Mouse (Mus musculus) hindbrain, embryonic 14.5 days (tissue): ENCODE data around the gene Sin3b. TPM values are rescaled to one million over a fixed set of nuclear protein-coding genes. Genes with fewer than 3 reads are reported as not detected.

Experiments
- microRNA-seq: library from miRNA; unstranded; fragments of <30 nt; microRNA quantifications from one replicate; pipeline ENCODE4, GENCODE M21; 2016
- polyA plus RNA-seq: library from polyadenylated mRNA; unstranded; fragments of >200 nt; fragmentation: Nextera tagmentation; extraction: Ambion mirVana; gene quantifications from 2 replicates; pipeline ENCODE4 v1.2.1, GENCODE M21; 2014

Sin3b gene
- polyA plus RNA-seq, 1 experiment from 2014 or later: 185 TPM

Small RNA genes lying within 50 kb of the gene (microRNA-seq; reads per million reads assigned to microRNA genes)
- not detected for gene Gm26237

Other genes starting within 250 kb of the Sin3b start
- 47.2 and 52.3 TPM in 2 replicates for gene Cherp, start 248.1 kb upstream of the Sin3b start, polyA plus RNA-seq
- 11.0 and 12.8 TPM in 2 replicates for gene Slc35e1, start 230.7 kb upstream of the Sin3b start, polyA plus RNA-seq
- 13.4 and 15.8 TPM in 2 replicates for gene Med26, start 175.0 kb upstream of the Sin3b start, polyA plus RNA-seq
- gene Smim7, start 152.2 kb upstream of the Sin3b start, polyA plus RNA-seq: 131 and 140 TPM in 2 replicates
- gene Tmem38a, start 151.2 kb upstream of the Sin3b start, polyA plus RNA-seq: 34.2 TPM in 2 replicates
- gene Nwd1, start 76.6 kb upstream of the Sin3b start, polyA plus RNA-seq: 2.4 and 2.7 TPM in 2 replicates
- 0.39 and 0.57 TPM in 2 replicates for gene F2rl3, start 38.6 kb downstream of the Sin3b start, polyA plus RNA-seq